Mouse (Mus musculus): ENCODE measurements around the gene Itpk1.

Itpk1 gene

DNA sequence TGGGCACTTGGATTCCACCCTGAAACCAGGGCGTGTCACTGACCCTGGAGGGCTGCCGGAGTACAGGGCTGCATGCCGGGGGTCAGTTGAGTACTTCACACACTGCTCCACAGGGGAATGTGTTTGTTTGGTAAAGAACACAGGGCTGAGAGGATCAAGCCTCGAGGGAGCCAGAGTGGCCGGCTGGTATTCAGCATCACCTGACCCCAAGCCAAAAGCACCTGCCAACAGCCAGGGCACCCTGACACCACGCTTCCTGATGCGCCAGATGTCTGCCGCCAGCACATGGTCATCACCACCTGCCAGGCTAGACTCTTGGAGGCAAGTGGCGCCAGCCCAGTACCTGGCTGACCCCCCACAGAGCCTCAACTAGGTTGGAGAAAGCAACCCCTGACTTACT, 80.9 kb downstream of the Itpk1 start:
- DNase-seq = no peak

DNA sequence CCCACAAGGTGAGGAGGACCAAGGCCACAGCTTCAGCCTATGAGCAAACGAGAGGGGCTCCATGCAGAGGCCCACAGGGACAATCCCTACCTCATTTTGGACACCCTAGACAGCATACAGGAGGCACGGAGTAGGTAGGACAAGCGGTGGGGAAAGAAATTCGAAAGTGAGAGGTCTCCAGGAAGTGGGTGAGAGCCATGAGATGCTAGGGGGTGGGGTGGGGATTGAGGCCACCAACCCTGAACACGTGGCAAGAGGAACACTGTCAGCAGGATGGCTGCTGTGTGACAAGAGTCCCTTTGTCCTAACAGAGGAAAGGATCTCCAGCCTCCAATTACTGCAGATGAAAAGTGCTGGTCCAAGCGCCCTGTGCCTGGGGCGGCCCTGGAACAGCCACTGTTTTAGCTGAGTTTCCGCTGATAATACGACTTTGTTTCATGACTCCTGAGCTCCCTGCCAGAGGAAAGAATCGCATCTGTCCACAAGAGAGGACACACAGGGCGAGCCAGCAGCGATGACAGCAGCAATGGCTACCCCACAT, 82.4 kb downstream of the Itpk1 start:
- peak; percentile 37 for DNase-seq

DNA sequence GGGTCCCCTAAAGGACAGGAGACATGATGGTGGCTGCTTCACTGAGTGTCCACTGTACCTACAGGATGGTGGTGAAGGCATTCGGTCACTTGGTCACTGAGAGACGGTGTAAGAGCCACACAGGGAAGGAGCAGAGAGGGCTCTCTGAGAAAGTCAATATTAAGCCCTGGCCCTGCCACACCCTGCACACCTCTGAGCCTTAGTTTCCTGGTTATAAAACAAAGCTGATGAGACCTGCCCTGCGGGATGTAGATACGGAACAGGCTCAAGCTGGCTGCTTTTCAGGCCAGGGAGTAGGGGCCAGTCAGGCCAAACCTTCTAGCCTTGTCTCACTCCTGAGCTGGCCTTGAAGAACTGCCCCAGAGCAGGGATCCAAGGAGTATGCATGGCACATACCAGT, 82.9 kb downstream of the Itpk1 start:
- no peak for DNase-seq

DNA sequence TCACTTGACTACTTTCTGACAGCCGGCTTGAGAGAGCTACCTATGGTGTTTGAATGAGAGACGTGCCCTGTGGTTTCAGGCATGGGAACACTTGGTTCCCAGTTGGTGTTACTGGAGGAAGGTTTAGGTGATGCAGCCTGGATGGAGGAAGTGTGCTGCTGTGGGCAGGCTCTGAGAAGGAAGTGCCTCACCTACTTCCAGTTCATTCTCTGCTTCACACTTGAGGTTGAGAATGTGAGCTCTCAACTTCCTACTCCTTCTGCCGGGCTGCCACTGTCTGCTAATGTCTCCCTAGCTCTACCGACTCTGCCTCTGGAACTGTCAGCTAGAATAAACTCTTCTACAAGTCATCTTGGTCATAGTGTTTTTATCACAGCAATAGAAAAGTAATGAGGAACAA, 83.5 kb downstream of the Itpk1 start:
- DNase-seq = no peak

DNA sequence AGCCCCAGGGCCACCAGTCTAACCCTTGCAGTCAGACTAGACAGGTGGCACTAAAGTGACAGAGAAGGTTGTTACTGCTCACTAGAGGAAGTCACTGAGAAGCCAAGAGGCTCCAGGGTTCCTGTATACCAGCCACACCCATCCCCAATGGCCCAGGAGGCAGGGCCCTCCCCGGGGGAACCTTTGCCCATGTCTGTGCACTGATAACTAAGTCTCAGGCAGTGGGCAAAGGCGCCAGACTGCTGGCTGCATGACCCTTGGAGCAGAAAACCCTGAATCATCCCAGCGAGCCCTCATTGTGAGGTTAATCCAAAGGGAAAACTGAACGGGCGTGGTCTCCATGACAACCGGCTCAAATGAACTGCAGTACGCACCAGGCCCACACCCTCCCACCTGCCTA, 84.8 kb downstream of the Itpk1 start:
- DNase-seq = peak; percentile 34

DNA sequence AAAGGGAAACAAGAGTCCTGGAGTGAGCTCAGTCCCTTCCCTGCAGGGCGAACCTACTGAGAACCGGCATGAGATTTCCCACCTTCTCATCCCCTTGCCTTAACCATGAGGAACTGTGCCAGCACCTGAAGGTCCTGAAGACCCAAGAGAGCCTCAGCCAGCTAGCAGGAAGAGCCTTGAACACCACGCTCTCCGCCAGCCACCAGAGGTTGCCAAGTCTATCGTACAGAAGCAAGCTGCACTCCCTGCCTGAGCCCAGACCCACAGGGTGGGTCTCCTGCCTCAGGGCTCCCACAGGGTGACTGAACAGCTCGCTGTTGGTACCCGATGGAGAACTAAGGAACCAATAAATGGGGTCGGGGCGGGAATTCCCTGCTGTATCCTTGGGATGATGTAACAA, 86.6 kb downstream of the Itpk1 start:
- no peak for DNase-seq

DNA sequence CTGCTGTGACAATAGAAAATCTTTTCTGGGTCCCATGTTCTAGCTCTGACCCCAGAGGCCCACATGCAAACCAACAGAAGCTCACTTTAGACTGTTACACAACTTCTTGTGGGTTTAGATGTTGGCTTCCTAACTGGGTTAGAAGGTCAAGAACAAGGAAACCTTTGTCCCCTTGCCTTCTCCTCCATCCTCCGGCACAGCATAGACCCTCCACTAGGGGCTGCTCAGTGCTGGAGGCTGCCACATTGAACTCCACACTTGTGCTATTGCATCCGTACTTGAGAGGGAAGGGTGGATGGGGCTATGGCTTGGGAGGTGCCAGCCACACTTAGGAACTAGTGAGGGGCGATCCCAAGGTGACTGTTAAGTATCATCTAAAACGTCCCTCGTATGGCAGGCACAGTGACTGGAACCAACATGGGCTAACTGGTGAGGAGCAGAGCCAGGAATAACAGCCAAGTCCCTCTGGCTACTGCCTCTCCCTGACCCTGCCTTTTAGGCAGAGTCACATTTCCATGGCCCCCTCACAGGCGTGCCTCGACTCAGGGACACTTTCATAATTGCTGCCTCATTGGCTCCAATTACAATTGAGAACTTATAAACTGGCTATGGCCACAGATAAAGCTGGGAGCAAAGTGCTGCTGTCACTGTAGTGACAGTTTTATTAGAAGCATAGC, 87.7 kb downstream of the Itpk1 start:
- DNase-seq = no peak

DNA sequence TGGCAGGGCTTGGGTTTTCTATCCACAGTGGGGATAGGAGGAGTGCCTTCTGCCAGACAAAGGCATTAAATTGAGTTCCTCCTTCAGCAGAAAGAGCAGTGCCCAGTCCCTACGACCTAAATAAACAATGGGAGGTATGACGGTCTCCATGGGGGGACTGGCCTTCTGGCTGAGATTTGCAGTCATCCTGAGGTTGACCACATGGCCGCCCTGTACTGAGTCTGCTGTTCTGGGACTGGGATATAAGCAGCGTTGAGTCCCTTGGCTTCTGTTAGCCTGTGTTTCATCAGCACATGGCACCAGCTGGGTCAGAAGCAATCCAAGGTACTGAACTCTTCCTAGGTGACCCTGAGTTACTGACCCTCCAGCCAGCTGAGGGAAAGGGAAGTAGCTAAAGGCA, 88.5 kb downstream of the Itpk1 start:
- DNase-seq = no peak

DNA sequence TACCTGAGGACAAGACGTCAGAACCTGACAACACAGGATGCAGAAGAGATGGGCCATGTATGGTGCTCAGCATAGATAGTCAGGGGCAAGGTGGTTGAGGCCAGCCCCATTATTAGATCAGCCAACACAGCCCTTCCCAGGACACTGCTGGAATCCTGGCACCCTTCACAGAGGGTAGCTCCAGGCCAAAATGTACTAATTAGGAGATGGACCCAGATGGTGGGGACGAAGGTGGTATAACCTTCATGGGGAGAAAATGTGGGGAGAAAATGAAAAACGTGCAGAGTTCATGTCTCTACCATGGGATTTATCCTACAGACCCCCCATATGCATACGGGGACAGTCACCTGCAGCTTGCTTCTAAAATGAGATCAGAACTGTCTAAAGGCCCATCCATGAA, 91.3 kb downstream of the Itpk1 start:
- DNase-seq = no peak

DNA sequence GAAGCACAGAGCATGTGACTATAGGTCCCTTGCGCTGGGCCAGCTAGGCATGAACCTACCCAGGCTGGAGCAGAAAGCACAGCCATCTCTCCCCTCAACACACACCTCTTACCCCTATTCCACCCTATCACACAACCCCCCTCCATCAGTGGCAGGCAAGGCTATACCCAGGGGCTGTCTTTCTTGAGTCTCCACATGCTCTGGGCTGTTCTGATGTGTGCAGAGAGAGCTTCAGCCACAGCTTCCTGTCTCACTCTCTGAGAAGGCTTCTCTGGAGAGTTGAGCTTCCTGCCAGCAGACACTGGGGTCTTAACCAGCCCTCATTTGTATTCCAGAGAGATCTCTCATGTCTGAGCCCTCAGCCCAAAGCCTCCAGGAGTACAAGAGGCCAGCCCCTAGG, 92.3 kb downstream of the Itpk1 start:
- peak; percentile 72 for DNase-seq

DNA sequence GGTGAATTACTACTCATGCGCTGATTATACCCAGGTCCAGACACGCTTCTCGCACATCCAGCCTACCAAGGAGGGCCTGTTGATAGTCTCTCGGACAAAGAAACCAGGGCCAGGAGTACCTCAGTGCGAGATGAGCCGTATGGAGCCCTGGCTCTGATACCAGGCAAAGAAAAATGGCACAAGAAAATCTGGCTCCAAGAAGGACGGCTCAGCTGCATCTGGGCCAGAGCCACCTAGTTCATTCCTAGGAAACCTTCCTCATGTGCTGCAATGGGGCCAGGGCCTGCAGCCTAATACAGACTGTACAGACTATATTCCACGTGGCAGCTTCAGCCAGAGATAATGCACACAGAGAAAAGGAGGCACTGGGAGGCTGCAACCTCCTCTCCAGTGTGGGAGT, 93.8 kb downstream of the Itpk1 start:
- no peak for DNase-seq

DNA sequence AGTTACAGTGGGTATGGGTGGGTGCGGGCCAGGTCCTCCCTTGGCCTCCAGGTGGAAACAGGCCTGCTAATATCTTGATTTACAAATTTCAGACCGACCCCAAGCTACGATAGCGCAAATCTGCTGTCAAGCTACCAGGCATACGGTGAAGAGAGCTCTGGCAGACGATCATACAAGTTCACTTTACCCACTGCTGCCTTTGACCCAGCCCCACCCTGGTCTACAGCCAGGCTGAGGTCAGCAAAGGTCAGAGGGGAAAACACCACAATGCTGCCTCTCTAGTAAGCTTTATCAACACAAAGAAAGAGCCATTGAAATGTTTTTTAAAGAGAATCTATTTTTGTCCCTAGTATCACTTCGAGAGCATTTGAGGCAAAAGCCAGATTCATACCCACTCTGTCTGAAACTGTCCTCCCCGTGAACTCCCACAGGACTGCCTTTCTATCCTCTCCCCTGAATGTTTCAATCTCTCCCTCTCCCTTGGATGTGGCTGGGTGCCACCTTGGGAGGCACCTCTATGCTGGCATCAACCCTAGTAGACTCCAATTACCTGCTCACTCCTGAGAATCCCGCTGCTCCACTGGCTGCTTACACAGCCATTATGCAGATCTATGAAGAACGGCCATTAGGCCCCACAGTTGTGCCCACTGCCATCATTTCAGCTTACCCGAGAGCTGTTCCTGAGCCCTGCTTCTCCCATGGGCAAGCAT, 96.8 kb downstream of the Itpk1 start:
- DNase-seq = no peak

DNA sequence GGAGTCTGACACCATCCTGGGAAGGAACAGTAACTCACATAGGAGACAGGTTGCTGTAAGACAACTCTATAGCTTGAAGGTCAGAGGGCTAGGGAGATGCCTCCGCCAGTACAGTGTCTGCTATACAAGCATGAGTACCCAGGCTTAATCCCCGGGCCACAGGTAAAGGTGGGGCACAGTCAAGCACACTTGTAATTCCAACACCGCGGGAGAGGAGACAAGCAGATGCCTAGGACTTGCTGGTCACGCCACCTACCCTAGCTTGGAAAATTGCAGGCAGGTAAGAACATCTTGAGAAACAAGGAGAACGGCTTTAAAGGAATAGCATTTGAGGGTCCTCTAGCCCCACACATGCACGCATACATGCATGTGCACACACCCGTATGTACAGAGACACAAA, 97.7 kb downstream of the Itpk1 start:
- DNase-seq = no peak

DNA sequence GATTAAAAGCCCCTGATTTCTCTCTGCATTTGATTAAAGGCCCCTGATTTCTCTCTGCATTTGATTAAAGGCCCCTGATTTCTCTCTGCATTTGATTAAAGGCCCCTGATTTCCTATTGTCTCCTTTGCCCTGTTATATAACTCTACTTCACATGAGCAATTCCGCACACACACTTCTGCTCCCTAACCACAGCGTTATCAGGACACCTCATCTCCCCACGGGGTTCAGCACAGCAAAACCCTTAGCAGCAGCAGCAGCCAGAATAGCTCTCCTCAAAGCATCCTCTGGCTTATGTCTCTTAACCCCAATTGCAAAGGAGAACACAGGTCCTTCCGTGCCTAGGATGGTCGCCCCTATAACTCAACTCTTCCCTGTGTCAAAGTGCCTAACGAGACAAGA, 99.1 kb downstream of the Itpk1 start:
- DNase-seq = peak; percentile 47

DNA sequence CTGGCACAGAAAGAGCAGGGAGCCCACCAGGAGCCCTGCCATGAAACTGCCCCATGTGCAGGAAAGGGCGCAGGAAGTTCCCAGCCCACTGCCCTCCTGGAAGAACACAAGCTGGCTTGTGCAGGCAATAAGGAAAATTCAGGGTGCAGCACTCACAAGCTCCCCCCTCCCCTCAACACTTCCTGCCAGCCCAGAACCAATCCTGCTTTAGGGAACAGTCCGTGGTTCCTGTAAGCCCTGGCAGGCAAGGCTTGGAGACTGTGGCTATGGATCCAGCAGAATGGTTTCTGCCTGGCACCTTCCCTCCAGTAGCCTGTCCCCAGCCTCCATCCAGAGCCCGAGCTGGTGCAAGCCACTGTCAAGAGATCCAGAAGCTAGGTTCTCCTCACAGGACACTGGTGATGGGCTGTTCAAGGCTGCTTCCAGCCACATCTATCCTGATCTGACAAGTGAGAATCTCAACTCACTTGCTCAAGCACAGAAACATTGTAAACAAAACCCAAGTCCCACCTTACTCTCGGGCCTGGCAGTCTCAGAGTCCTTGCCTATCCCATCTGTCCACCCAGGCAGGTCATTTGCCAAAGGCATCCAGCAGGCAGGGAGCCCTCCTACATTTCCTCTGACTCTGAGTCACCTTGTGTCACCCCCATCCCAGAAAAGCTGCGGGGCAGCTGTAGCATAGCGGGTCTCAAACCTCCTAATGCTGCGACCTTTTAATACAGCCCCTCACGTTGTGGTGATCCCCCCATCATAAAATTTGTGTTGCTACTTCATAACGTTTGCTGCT, 102.3 kb downstream of the Itpk1 start:
- no peak for DNase-seq

DNA sequence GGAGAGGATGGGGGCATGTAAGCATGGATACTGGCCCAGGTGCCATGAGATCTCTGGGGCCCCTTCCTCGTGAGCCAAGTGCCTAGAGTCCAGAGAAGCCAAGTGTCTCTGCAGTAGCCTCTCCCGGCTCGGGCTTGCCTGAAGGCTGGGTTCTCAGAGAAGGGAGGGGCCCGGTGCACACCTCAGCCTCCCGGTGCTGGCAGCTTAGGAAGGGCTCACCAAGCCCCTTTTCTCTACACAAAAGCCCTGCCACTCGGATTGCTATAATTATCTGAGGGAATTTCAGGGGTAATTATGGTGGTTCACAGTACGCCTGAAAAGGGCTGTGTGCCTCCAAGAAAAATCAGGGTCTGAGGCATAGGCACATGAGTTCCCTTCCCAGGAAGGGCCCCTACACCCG, 102.9 kb downstream of the Itpk1 start:
- no peak for DNase-seq

DNA sequence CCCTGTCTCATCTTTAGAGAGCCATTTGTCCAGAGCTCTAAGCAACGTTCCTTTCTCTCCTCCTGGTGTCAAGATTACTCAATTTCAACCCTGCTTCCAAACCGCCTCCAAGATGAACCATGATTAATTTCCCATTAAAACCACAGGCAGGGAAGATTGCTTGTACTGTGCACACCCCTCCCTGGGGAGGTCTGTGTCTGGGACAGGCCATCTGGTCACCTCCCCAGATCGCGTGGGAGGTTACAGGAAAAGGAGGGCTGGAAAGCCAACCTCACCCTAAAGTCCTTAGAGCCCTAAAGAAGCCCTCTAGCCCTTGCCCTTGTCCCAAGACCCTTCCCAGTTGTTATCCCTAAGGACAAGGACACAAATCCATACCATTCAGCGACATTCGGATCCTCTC, 104.4 kb downstream of the Itpk1 start:
- DNase-seq = no peak

DNA sequence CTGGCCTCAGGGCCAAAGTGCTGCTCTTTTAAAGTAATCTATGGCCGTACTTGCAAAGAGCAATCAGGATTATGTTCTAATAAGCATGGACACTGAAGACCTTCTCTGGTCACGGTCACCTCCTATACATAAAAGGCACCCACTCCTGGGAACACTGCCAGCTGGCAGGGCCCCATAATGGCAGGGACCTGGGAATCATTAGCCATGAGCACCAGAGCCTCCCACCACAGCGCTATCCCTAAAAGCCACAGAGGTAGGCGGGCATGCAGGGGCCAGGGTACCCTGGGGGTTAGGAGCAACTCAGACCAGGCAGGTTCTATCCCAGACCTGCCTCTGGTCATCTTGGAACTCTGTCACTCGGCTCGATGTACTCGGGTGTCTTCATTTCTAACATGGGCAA, 104.9 kb downstream of the Itpk1 start:
- no peak for DNase-seq

DNA sequence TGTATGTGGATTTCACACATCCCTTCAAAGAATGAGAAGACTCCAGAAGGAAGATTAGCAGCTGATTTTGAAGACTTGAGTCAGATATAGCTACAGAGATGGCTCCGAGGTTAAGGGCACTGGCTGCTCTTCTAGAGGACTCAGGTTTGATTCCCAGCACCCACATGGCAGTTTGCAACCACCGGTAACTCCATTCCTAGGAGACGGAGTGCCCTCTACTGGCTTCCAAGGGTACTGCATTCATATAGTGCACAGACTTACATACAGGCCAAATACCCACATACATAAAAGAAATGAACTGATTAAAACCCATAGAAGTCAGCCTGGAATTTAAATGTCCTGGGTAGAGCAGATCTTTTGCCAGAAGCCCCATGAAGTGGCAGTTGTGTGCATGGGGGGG, 106.2 kb downstream of the Itpk1 start:
- no peak for DNase-seq

DNA sequence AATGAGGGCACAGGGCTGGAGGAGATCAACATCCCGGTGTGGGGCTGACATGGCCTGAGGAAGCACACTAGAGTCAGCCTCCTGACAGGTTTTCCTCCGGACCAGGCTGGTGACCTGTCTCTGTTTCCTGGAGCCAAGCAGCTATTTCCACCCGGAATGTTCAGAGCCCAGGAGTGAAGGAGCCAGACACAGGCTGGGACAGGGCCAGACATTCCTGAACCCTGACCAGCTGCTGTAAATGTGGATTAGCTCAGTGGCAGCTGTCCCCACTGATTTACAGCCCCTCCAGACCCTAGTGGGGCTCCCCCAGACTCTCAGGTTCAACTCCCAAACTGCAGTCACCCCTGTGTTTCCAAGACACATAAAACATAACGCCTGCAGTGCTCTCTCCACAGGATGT, 107.3 kb downstream of the Itpk1 start:
- DNase-seq = no peak

DNA sequence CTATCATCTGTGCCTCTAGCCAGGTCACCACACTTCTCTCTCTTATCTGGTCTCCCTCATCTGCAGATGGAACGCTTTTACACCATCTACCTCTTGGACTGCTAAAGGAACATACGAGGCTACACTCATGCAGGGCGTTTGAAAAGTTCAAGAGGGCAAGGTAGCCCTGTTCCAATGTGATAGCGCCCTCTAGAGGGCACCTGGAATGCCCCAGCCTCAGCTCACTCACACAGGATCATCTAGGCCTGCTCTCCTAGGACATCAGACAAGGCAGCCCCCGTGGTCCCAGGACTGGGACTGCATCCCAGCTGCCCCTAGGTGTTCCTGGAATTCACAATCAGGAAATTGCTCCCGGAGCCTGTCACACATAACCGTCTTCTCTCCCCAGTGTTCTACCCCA, 108.3 kb downstream of the Itpk1 start:
- DNase-seq = peak; percentile 30

DNA sequence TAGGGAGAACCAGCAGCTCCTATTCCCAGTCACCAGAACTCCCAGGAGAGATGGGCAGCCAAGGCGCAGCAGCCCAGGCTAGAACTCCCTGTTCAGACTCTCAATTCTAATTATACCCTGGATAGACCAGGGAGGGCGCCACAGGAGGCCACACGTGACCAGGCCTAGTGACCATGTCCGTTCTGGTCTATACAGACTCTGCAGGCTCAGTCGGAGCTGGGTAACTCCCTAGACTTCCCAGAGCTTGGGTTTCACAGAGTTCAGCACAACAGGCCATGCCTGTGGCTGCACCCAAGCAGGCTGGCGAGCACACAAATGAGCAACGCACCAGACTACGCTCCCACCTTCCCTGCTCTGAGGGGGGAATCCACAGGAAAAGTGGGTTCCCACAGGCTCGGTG, 110.1 kb downstream of the Itpk1 start:
- DNase-seq = no peak

DNA sequence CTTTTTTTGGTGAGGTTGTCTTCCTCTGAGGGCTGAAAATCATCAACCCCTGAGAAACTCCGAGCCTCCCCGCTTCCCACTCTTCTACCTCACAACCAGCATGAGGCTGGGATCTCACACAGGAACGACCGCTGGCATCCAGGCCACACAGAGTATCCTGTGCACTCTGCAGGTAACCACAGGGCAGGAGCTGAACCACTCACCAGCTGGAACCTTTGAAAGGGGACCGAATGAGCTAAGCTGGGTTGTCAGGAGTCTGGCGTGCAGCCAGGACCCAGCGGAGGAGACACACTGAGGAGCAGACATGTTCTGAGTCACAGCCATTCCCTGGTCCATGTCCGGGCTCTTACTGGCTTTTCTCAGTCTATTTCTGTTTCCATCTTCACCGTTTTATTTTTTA, 111.0 kb downstream of the Itpk1 start:
- no peak for DNase-seq
